Mouse (Mus musculus) kidney, adult 2 months (tissue): ENCODE results near the gene Pnmal1.

ENCODE experiments used
- CTCF ChIP-seq: fragments of 200-500 bp; conservative IDR thresholded peaks from 2 replicates; pipeline ENCODE4 v1.5.1; 2011; ENCODE audit warnings: low read depth, mild to moderate bottlenecking, control low read depth, low read length, moderate library complexity, mixed read lengths; ENCODE audit not compliant: insufficient read depth, insufficient read length
- POLR2A ChIP-seq: fragments of 200-500 bp; IDR thresholded peaks from one replicate; pipeline ENCODE4 v1.6.1; 2011; ENCODE audit warnings: low read depth, low read length, control low read depth

GRCm38 (mm10) chr7:16971160-16971559 is 11.7 kb downstream of the Pnmal1 start:
- TF ChIP-seq CTCF: no peak
- no peak for TF ChIP-seq POLR2A
